Mouse (Mus musculus) megakaryocyte progenitor cell, adult 5-6 weeks (primary cell): Measurements from ENCODE around the gene Tmem121. TPM values are rescaled to one million over a fixed set of nuclear protein-coding genes. Genes with fewer than 3 reads are reported as not detected.

Source experiments
- ATAC-seq: replicated peaks from 2 replicates; pipeline ENCODE4 v1.8.0; 2016; ENCODE audit warnings: mild to moderate bottlenecking, moderate TSS enrichment, inconsistent platforms; ENCODE audit not compliant: poor library complexity
- total RNA-seq, 2 experiments: library from RNA; stranded (forward) in 1 of 2; stranded (reverse) in 1 of 2; fragments of 157-497, 149-512 nt in 1 of 2; fragments of 200-1000 nt in 1 of 2; gene quantifications; 2 replicates each; pipeline versions ENCODE4 v1.2.3 to v1.2.4; 2015 to 2017

The Tmem121 gene
- total RNA-seq (2015) (0.17 TPM in 1 of 2 replicates, not detected in the other), total RNA-seq (2017) (0.12 TPM in 1 of 2 replicates, not detected in the other)

DNA sequence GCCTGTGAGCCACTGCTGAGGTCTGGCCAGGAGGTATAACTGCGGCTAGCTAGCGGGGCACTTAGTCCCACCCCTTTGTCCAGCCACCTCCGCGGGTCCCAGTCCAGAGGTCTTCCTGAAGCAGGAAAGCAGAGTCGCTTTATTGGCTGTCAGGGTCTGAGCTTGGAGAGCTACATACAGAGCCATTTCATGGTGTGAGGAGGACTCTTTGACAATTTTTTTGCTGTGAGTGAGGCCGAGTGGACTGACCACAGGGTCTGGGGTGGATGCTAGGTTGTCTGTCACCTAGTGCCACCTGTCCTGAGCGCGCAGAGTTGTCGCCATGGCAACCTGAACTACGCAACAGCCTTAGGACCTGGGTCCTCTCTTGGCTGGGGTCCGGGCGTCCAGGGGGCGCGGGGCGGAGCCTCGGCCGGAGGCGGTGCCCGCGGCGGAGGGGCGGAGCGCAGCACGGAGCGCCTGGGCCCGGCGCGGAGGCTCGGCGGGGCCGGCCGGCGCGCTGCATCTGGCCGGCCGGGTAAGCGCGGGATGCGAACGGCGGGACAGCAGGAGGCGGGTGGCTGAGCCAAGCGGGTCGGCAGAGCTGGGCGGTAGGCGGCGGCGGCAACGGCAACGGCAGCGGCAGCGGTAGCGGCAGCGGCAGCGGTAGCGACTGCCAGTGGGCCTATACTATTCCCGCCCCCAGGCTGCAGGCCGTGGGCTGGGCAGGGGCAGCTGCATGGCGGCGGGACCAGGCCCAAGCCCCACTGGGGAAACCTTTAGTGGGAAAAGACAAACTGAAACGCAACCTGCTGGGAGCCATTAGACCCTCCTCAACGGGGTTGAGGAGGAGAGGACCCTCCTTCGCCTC lies at the start of gene Tmem121:
Gene Tmem121, plus strand, starts transcription at position 489 of the 850 bp plus-strand sequence.
- ATAC-seq: 0 out of 2 replicates have a peak, but pooled peaks have one; percentile 5

- ATAC-seq: no peak
Measured at GRCm38 (mm10) chr12:113136492-113137020, 49.2 kb upstream of the Tmem121 start.

GRCm38 (mm10) chr12:113137260-113138213 lies 48.2 kb upstream of the Tmem121 start:
- ATAC-seq: no peak

- no peak for ATAC-seq
Measured at GRCm38 (mm10) chr12:113138291-113138690, 47.4 kb upstream of the Tmem121 start.

DNA sequence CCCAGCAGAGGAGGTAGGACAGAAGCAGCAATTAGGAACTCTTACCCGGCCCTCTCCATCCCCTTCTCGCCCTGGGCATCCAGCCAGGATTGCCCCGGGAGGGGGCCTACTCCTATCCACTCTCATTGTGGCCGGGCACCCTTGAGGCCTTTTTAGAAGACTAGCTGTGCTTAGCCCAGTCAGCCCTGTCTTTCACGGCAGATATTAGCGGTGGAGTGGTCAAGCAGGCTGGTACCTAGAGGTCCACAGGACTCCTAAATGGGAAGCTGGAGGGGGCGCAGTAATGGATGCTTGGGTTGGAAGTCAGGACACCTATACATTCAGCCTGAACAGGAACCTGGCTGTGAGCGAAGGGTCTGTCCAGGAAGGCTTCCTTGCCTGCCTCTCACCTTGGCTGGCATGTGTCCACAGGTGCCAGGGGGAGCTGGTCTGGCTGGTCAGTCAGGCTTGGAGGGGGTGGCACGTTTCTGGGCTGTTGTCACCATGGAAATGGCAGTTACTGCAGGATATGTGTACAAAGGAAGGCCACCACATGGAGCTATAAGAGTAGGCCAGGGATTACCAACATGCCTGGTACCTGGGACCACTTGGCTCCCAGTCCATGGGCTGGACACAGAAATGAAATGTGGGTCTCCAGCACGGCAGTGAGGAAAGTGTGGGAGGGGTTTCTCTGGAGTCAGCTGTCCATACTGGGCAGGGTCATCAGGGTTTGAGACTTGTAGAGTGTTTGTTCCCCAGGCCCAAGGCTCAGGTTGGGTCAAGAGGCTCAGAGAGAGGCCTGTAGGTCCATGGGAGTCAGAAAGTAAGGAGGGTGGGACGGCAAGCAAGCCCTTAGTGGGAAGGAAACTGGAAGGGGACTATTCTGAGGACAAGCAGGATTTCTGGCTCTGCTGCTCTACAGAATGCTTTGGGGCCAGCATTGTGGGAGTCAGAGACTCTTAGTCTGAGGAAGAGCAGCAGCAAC lies 46.5 kb upstream of the Tmem121 start:
- no peak for ATAC-seq

DNA sequence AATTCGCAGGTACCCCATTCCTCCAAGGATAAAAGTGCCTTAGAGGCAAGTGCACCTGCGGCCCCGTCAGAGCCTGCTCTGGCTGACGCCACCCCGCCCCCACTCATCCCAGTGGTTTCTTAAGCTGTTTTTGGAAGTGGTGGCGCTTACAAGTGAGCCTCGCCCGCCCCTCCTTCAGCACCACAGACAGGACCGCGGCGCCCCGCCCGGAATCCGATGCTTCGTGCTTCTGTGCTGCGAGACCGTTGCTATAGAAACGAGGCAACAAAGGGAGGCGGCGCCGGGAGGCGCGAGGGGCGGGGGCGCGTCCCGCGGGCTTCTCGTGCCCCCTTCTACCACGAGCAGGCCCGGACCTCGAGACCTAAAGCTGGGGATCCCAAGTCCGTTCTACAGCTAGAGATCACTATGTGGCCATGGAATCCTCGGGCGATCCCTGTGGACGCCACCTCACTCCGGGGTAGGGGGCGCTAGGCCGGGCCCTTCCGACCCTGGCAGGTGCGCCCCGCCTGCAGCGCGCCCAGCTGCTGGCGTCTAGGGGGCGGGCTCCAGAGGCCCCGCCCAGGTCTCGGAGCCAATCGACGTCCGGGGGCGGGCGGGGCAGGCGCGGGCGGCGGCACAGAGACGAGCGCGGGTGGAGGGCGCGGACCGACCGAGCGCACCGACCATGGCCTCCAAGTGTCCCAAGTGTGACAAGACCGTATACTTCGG lies 45.7 kb upstream of the Tmem121 start, which contains the start of gene Crip2:
Gene Crip2, plus strand, starts transcription at position 329 of the 708 bp plus-strand sequence.
- peak; percentile 67 for ATAC-seq

GRCm38 (mm10) chr12:113140616-113141411 lies 44.9 kb upstream of the Tmem121 start:
- ATAC-seq: peak; percentile 30

DNA sequence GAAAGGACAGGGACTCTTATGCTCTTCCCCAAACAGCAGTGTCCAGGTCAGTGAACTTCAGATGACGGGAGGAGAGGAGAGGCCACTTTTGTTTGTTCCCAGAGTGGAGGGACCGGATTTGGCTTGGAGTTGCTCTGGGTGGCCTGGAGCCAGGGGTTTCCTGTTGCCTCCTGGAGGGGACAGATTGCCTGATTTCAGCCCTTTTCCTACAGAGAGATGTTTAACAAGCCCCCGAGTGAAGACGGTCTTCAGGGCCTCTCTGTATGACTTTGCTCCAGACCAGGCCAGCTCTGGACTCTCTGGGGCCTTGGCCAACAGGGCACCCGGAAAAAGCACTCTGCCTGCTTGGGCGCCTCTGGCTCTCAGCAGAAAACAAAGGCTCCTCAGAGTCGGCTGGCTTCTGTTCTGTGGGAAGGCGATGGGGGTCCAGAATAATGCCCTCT lies 44.2 kb upstream of the Tmem121 start:
- no peak for ATAC-seq

DNA sequence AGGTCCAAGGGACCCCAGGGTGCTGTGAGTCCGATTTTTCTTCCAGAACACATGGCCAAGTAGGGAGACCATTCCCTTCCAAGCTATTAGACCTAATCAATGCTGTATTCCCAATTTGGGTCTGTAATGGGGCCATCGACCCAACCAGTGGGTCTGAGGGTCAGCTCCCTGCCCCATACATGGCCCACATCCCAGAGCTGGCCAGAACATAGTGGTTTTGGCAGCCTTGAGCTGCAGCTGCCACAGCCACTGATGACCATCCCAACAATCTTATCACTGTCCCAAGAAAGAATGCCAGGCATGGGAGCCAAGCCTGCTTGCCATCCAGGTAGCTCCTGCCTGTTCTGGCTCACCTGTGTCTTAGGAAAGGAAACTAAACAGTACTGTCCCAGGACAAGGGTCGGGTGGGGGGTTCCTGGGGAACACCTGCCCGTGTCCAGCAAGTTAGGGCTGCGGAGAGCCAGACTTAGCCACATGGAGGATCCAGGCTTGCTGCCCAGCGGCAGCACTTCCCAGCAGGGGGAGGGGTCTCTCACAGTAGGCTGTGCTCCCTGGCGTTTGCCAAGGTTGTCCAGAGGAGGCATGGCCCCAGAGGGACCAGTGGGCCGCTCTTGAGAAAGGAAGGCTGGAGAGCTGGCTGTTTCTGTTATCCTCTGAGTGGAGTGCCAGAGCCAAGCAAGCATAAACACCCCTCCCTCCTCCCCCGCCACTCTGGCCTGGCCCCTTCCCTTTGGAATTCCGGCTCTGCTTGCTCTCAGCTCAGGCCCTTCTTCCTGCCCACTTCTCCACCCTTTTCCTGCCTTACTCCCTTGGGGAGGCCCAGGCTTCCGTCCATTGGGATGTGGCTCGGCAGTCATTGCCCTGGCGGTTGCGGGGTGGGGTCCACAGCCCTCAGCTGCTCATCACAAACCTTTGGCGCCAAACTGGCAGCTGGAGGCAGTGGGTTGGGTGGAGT lies 43.4 kb upstream of the Tmem121 start:
- no peak for ATAC-seq

- ATAC-seq: no peak
Measured at GRCm38 (mm10) chr12:113143164-113143563, 42.6 kb upstream of the Tmem121 start.

- ATAC-seq: no peak
Measured at GRCm38 (mm10) chr12:113144001-113144756, 41.6 kb upstream of the Tmem121 start.

DNA sequence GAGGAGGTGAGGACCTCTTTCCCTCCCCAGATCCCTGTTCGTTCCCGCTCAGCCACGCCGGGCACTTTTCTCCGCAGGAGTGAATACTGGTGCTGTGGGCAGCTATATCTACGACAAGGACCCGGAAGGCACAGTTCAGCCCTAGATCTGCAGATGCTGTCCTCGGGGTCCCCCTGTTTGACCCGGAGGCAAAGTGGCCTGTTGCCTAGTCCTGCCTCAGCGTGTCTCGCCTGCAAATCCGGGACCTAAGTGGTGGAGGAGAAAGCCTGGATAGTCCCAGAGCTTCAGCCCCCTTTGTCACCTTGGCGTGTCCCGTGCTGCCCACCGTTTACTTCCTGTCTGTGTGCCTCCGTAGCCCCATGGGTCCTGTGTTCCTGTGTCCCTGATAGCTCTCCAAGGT lies 40.8 kb upstream of the Tmem121 start:
- ATAC-seq: no peak

GRCm38 (mm10) chr12:113145591-113145990 lies 40.1 kb upstream of the Tmem121 start:
- ATAC-seq: no peak

- peak; percentile 67 for ATAC-seq
Measured at GRCm38 (mm10) chr12:113146112-113147057, 39.3 kb upstream of the Tmem121 start, which contains the start of gene Crip1. Crip1 (plus strand) TSS chr12:113146316.

- ATAC-seq: no peak
Measured at GRCm38 (mm10) chr12:113147481-113147880, 38.2 kb upstream of the Tmem121 start.
